Mouse (Mus musculus) layer of hippocampus, adult 6 months (tissue): ENCODE data around the gene Erfe. TPM values are rescaled to one million over a fixed set of nuclear protein-coding genes. Genes with fewer than 3 reads are reported as not detected.

Experiments used
- long read RNA-seq, 2 experiments: library from polyadenylated mRNA; unstranded; transcript quantifications; one replicate each; pipeline ENCODE4 v2.0.0; 2019 to 2020
- polyA plus RNA-seq: library from polyadenylated mRNA; unstranded; fragments of <200 nt; fragmentation: Nextera tagmentation; gene quantifications from 2 replicates; pipeline ENCODE4 v1.2.3, GENCODE M21; 2021

The Erfe gene
- polyA plus RNA-seq: not detected in 2 replicates
- long read RNA-seq, experiment 1: 0 reads
- long read RNA-seq, experiment 2: 0 reads

DNA sequence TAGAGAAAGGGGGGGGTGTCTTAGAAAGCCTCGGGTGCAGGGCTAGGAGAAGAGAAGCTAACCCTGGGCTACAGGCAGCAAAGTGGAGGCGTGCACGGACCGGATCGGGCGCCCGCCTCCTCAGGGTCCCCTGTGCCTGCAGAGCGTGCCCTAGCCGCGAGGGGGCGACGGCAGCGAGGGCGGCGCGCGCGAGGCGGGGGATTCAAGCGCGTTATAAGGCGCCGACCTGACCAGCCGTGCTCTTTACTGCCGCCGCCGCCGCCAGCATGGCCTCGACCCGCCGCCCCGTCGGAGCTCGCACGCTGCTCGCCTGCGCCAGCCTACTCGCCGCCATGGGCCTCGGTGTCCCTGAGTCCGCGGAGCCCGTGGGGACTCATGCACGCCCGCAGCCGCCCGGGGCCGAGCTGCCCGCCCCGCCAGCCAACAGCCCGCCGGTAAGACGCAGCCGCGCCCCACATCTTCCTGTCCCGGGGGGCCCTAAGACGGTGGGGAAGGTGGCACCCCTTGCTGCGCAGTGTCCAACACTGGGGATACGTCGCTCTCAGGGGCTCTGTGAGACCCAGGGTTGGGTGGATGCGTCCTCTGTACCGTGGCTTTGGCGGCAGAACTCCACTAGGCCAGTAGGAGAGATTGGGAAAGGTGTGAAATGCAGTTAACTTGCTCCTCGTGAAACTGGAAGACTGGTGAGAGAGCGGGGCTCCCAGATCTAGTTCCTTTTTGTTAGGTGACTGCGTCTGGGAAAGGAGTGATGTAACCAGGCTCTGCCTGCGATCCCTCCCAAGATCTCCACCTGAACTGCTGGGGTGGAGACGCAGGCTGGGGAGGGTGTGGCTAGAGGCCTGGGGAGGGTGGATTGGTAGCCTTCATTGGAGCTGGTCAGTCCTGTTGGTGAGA is at the start of gene Erfe:
TSS of gene Erfe (plus strand) at position 216 of the 894 bp plus-strand sequence.

DNA sequence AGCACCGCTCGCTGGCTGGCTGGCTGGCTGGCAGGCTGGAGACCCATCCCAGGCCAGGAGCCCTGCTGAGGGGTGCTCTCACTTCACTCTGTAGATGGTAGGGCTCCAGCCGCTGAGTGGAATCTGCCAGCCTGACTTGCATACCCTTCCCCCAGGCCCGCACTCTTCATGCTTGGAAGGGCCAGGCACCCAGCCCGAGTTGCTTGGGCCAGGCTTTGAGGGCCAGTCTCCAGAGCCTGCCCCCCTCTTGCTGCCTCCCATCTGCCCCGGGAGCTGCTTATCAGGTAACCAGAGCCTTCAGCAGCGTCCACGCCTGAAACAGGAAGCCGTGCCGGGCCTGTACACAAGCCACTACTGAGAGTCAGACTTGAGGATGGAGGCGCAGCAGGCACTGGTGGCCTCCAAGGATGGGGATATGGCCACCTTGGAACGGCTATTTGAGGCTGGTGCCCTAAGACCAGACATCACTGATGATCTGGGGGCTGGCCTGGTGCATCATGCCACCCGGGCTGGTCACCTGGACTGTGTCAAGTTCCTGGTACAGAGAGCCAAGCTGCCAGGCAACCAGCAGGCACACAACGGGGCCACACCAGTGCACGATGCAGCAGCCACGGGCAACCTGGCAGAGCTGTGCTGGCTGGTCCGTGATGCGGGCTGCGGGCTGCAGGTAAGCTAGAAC is 44.3 kb upstream of the Erfe start, which contains the start of gene Espnl:
TSS of gene Espnl (plus strand) at position 316 of the 679 bp plus-strand sequence.

DNA sequence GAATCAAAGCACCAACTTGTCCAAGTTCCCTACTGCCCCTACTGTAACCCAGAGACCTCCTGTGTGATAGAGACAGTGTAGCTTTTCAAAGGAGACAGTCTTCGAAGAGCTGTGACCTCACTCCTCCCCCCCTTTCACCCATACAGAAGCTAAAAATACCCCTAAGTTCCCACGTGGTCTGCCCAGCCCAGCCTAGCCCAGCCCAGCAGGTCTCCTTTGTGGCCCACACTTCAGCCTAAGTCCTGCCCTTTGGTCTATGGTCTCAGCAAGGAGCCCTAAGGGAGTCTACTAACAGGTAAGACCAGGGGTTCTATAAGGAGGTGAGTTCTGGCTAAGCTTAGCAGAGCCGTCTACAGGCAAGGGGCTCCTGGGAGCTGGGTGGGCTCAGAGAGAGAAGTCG is 15.4 kb upstream of the Erfe start, which contains the start of gene Klhl30:
TSS of gene Klhl30 (plus strand) at position 176 of the 400 bp plus-strand sequence.

DNA sequence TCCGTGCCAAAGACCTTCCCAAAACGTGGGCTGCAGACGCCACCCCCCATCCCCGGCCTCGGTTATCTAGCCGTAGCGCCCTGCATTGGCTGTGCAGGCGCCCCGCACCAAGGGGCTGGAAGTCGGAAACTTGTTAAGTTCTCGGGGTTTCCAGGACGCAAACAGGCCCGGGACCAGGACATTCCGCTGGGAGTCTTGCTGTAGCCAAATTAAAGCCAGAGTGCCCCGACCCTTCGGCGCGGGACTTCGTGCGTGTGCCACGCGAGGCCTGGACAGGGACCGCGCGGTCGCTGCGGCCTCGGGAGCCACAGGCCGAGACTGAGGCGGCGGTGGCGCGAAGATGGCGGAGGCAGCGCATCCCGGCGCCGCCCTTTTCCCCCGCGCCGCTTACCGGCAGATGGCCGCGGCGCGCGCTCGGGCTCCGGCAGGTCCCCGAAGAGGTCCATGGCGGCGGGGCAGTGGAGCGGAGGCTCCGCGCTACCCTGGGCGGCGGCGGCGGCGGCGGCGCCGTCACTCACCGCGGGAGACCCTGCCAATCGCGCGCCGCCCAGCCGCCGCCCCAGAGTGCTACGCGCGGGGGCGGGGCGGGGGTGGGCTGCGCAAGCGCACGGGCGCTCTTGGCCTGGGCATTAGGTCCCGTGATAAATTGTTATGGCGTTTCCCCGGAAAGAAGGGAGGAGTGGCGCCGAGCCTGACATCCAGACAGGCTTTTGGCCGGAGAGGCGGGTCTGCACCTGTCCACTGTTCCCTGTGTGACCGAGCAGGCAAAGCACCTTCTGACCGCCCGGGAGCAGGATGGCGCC is 32.2 kb downstream of the Erfe start, which contains the start of gene Ilkap:
TSS of gene Ilkap (minus strand) at position 556 of the 803 bp plus-strand sequence.

DNA sequence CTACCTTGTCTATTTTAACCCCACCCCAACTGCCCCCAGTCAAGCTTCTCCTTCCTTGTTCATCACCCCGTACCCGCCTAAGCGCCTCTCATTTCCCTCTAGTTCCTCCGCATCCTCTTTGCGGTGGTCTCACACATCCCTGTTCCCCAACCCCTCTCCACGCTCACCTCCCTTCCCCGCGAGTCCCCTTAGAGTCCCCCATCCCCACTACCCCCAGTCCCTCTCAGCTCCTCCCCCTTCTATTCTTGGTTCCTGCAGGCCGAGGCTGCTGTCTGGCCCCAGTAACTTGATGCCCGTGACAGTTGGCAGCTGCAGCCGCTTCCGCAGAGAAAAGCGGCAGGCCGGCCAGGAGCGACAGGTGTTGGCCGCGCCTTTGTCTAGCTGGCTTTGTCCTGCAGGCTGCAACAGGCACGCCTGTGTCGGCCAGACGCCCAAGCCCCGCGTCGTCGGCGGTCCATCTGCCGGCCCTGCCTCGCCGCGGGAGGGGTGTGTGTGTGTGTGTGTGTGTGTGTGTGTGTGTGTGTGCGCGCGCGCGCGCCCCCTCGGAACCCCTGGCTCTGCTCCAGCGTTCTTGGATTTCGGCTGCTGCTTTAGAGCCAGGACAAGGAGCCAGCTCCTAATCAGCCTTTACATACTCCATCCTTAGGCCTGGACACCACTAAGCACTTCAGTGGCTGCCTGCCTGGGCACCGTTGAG is 47.8 kb downstream of the Erfe start, which contains the start of gene Hes6:
TSS of gene Hes6 (minus strand) at position 141 of the 697 bp plus-strand sequence.

Other genes with a start within 250 kb of the Erfe start
- not detected in 2 replicates for gene Rbm44, start 221.3 kb upstream of the Erfe start, polyA plus RNA-seq
- gene Ramp1, start 186.6 kb upstream of the Erfe start, polyA plus RNA-seq: 137 and 149 TPM in 2 replicates
- gene Ube2f, start 116.1 kb upstream of the Erfe start, polyA plus RNA-seq: 57.7 and 59.6 TPM in 2 replicates
- 5.5 TPM in 2 replicates for gene Scly, start 68.1 kb upstream of the Erfe start, polyA plus RNA-seq
- gene Espnl, start 44.4 kb upstream of the Erfe start, polyA plus RNA-seq: 0.03 TPM in 1 of 2 replicates, not detected in the other
- not detected in 2 replicates for gene Klhl30, start 15.4 kb upstream of the Erfe start, polyA plus RNA-seq
- 64.9 and 65.4 TPM in 2 replicates for gene Ilkap, start 32.4 kb downstream of the Erfe start, polyA plus RNA-seq
- 22.0 and 23.1 TPM in 2 replicates for gene Hes6, start 47.6 kb downstream of the Erfe start, polyA plus RNA-seq
- 4.3 and 5.6 TPM in 2 replicates for gene Per2, start 92.9 kb downstream of the Erfe start, polyA plus RNA-seq
- gene Traf3ip1, start 128.2 kb downstream of the Erfe start, polyA plus RNA-seq: 1.6 and 2.1 TPM in 2 replicates
- gene Asb1, start 174.1 kb downstream of the Erfe start, polyA plus RNA-seq: 4.2 and 7.7 TPM in 2 replicates